Mouse (Mus musculus): ENCODE measurements around the gene Zfp710. TPM values are rescaled to one million over a fixed set of nuclear protein-coding genes. Genes with fewer than 3 reads are reported as not detected.

The Zfp710 gene
- polyA plus RNA-seq, 1 experiment, result 138 TPM

- peaks cover 21% of the 10 kb centered on the region for H3K4me1 ChIP-seq (ENCODE audit: control insufficient read depth, insufficient read depth, low read length)
- H3K4me3 ChIP-seq (ENCODE audit: insufficient read depth, low read length), result no peak overlapping the region
- H3K27ac ChIP-seq (ENCODE audit: insufficient read depth, low read depth, low read length), result no peak overlapping the region
- TF ChIP-seq POLR2A (IDR thresholded peaks at IDR 0.05; ENCODE audit: borderline replicate concordance, low read depth, low read length) (no peak), CTCF (IDR thresholded peaks at IDR 0.05; ENCODE audit: low read depth, low read length) (no peak)
These were observed 13.9 kb upstream of the Zfp710 start for GRCm38 (mm10) chr7:80010680-80011079.

DNA sequence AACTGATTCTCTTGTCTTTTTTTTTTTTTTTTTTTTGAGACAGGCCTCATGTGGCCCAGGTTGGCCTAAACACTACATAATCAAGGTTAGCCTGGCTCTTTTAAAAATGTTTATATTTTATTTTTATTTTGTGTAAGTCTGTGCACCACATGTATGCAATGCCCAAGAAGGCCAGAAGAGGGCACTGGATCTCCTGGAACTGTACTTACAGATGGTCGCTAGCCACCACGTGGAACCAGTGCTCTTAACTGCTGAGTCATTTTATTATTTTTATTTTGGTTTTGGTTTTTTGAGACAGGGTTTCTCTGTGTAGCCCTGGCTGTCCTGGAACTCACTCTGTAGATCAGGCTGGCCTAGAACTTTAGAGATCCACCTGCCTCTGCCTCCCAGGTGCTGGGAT is 13.1 kb upstream of the Zfp710 start:
- H3K4me3 ChIP-seq (ENCODE audit: insufficient read depth, low read length), result no peak overlapping the region; the same call in 1 of the 2 replicates
- H3K27ac ChIP-seq (ENCODE audit: insufficient read depth, low read depth, low read length), result peak overlapping the region; percentile 87
- TF ChIP-seq POLR2A (IDR thresholded peaks at IDR 0.05; ENCODE audit: borderline replicate concordance, low read depth, low read length) (no peak), CTCF (IDR thresholded peaks at IDR 0.05; ENCODE audit: low read depth, low read length) (peak; percentile 52; the same call in 1 of the 2 replicates)
- H3K4me1 ChIP-seq (ENCODE audit: control insufficient read depth, insufficient read depth, low read length), result peaks cover 27% of the 10 kb centered on the region

DNA sequence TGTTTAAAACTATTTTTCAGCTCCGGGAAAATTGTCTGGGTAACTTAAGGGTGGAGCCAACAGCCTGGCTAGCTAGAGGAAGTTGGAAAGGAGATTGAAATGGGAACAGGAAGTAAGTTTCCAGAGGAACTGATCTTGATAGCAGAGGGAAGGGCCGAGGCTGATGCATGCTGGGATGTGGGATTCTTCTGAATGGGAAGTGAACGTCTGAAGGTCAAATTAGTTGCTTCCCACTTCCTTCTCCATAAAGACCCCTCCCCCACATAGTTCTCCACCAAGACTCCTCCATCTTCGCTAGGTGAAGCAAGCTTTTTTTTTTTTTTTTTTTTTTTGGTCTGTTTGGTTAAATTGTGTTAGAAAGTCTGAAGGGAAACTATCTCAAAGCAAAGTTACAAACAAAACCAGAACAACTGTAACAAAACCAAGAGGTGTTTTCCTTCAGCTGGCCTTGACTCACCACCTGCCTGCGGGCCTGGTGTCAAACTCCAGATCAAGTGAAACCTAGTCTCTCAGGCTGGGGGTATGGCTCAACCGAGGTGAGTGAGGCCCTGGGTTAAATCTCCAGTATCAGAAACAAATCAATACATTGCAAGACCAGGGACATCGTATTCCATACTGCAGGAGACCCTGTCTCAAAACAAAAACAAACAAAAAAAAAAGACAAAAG is 10.6 kb upstream of the Zfp710 start:
- Histone ChIP-seq H3K4me3 (ENCODE audit: insufficient read depth, low read length) (no peak overlapping the region), H3K4me1 (ENCODE audit: control insufficient read depth, insufficient read depth, low read length) (peaks cover 43% of the 10 kb centered on the region), H3K27ac (ENCODE audit: insufficient read depth, low read depth, low read length) (peak overlapping the region; percentile 99)
- no peak for TF ChIP-seq CTCF (IDR thresholded peaks at IDR 0.05; ENCODE audit: low read depth, low read length)
- TF ChIP-seq POLR2A (IDR thresholded peaks at IDR 0.05; ENCODE audit: borderline replicate concordance, low read depth, low read length), result no peak

- peak overlapping the region; percentile 97 for H3K27ac ChIP-seq (ENCODE audit: insufficient read depth, low read depth, low read length)
- H3K4me3 ChIP-seq (ENCODE audit: insufficient read depth, low read length), result no peak overlapping the region
- TF ChIP-seq POLR2A (IDR thresholded peaks at IDR 0.05; ENCODE audit: borderline replicate concordance, low read depth, low read length), result no peak
- peaks cover 52% of the 10 kb centered on the region for H3K4me1 ChIP-seq (ENCODE audit: control insufficient read depth, insufficient read depth, low read length)
These were observed 9.5 kb upstream of the Zfp710 start for GRCm38 (mm10) chr7:80014826-80015755.

- peak overlapping the region; percentile 96 for H3K27ac ChIP-seq (ENCODE audit: insufficient read depth, low read depth, low read length)
- H3K4me1 ChIP-seq (ENCODE audit: control insufficient read depth, insufficient read depth, low read length), result peaks cover 72% of the 10 kb centered on the region
- peak overlapping the region; percentile 26; the same call in 1 of the 2 replicates for H3K4me3 ChIP-seq (ENCODE audit: insufficient read depth, low read length)
- TF ChIP-seq CTCF (IDR thresholded peaks at IDR 0.05; ENCODE audit: low read depth, low read length), result no peak
- no peak for TF ChIP-seq POLR2A (IDR thresholded peaks at IDR 0.05; ENCODE audit: borderline replicate concordance, low read depth, low read length)
These were observed 5.8 kb upstream of the Zfp710 start for GRCm38 (mm10) chr7:80018506-80019452.

GRCm38 (mm10) chr7:80023621-80024435 is 786 bp upstream of the Zfp710 start:
- TF ChIP-seq POLR2A (IDR thresholded peaks at IDR 0.05; ENCODE audit: borderline replicate concordance, low read depth, low read length) (no peak), CTCF (IDR thresholded peaks at IDR 0.05; ENCODE audit: low read depth, low read length) (no peak)
- H3K27ac ChIP-seq (ENCODE audit: insufficient read depth, low read depth, low read length), result peak overlapping the region; percentile 96
- H3K4me3 ChIP-seq (ENCODE audit: insufficient read depth, low read length), result peak overlapping the region; percentile 67

DNA sequence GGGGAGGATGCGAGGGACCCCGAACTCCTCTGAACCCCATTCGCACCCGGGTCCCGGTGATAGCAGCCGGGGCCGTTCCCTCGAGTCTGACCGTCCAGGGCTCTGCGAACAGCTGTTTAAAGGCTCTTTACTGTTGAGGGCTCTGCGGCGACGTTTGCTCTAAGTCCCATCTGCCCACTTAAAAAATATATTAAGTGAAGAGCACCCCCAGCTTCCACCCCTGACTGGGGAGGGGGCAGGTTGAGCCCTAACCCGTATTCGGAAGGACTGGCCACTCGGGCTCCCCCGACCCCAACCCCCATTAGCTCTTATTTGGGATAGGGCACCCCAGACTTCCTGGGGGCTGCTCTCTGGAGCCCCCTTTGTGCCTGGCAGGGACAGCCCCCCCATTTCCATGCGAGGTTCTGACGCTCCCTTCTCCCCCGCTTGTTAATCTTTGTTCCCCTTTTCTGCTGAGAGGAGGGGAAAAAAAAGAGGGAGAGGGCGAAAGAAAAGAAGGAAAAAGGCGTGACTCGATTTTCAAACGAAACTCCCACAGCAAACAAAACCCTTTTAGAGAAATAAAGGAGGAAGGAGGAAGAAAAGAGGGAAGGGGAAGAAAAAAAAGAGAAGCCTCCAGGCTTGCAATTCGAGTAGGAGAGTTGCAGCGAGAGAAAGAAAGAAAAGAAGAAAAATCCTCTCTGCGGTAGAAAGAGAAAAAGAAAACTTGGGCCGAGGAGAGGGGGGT is 940 bp downstream of the Zfp710 start:
- peak overlapping the region; percentile 96 for H3K27ac ChIP-seq (ENCODE audit: insufficient read depth, low read depth, low read length)

More at GRCm38 (mm10) chr7:80023621-80024435, 786 bp upstream of the Zfp710 start:
- H3K4me1 ChIP-seq (ENCODE audit: control insufficient read depth, insufficient read depth, low read length), result peaks cover 38% of the 10 kb centered on the region

More for the DNA sequence above, 940 bp downstream of the Zfp710 start:
- H3K4me3 ChIP-seq (ENCODE audit: insufficient read depth, low read length), result peak overlapping the region; percentile 67
- H3K4me1 ChIP-seq (ENCODE audit: control insufficient read depth, insufficient read depth, low read length), result peaks cover 35% of the 10 kb centered on the region
- TF ChIP-seq POLR2A (IDR thresholded peaks at IDR 0.05; ENCODE audit: borderline replicate concordance, low read depth, low read length), result no peak
- no peak for TF ChIP-seq CTCF (IDR thresholded peaks at IDR 0.05; ENCODE audit: low read depth, low read length)

All from bone marrow macrophage, adult 2 months (primary cell).